Mouse (Mus musculus): ENCODE measurements around the gene Cnnm4.

- TF ChIP-seq TCF3 (IDR thresholded peaks at IDR 0.05; ENCODE audit: insufficient read length, low read depth) (no peak), MAX (IDR thresholded peaks at IDR 0.05; ENCODE audit: low read depth) (no peak), E2F4 (IDR thresholded peaks at IDR 0.05; ENCODE audit: insufficient read depth) (no peak), POLR2A (IDR thresholded peaks at IDR 0.05; ENCODE audit: insufficient read length, low read depth) (no peak), USF1 (IDR thresholded peaks at IDR 0.05; ENCODE audit: low read depth) (no peak), TCF12 (IDR thresholded peaks at IDR 0.05; ENCODE audit: insufficient read depth, poor library complexity, severe bottlenecking) (no peak), MYOG (IDR thresholded peaks at IDR 0.05; ENCODE audit: control insufficient read depth in 1 of 3, insufficient read depth in 1 of 3, insufficient read length in 2 of 3, low read depth in 2 of 3) (no peak), POLR2AphosphoS2 (IDR thresholded peaks at IDR 0.05; ENCODE audit: insufficient read length, low read depth) (no peak), SRF (IDR thresholded peaks at IDR 0.05; ENCODE audit: control insufficient read depth, insufficient read length, low read depth) (no peak), CEBPB (IDR thresholded peaks at IDR 0.05; ENCODE audit: insufficient read depth, poor library complexity, severe bottlenecking) (no peak), MYOD1 (IDR thresholded peaks at IDR 0.05; ENCODE audit: control insufficient read depth in 1 of 3, insufficient read length in 2 of 3, low read depth in 2 of 3) (no peak)
Observed at GRCm38 (mm10) chr1:36555798-36556395, 84.5 kb downstream of the Cnnm4 start.

Data from myocyte (in vitro differentiated cells).